Mouse (Mus musculus): Measurements from ENCODE around the gene Atg9b. TPM values are rescaled to one million over a fixed set of nuclear protein-coding genes. Genes with fewer than 3 reads are reported as not detected.

The Atg9b gene
- polyA plus RNA-seq, 1 experiment from 2014 or later, result 0.46 TPM

DNA sequence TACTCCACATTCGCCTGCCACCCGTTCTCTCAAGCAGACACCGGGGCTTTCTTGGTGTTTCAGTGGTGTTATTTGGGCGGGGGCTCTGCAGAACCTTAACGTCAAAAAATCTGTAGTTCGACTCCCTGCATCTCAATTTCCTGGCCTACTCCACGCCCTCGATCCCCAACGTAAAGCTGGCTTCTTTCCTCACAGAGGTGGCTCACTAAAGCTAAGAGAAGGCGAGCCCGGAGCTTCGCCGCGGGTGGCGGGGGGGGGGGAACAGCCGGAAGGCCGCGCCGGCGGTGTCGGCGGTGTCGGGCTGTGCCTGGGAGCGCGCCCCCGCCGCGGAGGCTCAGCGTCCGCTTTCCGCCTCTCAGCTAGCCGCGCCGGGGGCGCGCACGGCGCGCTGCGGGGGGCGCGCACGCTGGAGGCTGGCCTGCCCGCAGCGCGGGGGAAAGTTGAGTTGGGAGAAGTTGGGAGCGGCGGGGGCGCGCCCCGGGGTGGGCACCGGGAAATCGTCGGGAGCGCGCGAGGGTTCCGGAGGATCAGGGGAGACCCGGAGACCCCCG lies 33.0 kb upstream of the Atg9b start:
- no peaks in the 10 kb centered on the region for H3K9me3 ChIP-seq (ENCODE audit: control insufficient read depth, low read length)
- peak; percentile 57 for ATAC-seq (ENCODE audit: low read depth)
- H3K4me2 ChIP-seq (ENCODE audit: low read depth, low read length), result peak overlapping the region; percentile 84
- H3K27me3 ChIP-seq (ENCODE audit: control insufficient read depth, insufficient read depth, low read depth, low read length), result no peaks in the 10 kb centered on the region
- peak overlapping the region; percentile 59 for H3K4me3 ChIP-seq (ENCODE audit: low read length)
- peaks cover 8% of the 10 kb centered on the region for H3K36me3 ChIP-seq (ENCODE audit: control insufficient read depth, insufficient read depth, low read length)
- H3K9ac ChIP-seq (ENCODE audit: low read length), result peak overlapping the region; percentile 72
- H3K27ac ChIP-seq (ENCODE audit: low read length), result peak overlapping the region; percentile 98
- H3K4me1 ChIP-seq (replicated peaks; ENCODE audit: control insufficient read depth, insufficient read depth, low read length), result peaks cover 30% of the 10 kb centered on the region
- 1% methylated on average over 49 of the region's 60 CpGs for WGBS

DNA sequence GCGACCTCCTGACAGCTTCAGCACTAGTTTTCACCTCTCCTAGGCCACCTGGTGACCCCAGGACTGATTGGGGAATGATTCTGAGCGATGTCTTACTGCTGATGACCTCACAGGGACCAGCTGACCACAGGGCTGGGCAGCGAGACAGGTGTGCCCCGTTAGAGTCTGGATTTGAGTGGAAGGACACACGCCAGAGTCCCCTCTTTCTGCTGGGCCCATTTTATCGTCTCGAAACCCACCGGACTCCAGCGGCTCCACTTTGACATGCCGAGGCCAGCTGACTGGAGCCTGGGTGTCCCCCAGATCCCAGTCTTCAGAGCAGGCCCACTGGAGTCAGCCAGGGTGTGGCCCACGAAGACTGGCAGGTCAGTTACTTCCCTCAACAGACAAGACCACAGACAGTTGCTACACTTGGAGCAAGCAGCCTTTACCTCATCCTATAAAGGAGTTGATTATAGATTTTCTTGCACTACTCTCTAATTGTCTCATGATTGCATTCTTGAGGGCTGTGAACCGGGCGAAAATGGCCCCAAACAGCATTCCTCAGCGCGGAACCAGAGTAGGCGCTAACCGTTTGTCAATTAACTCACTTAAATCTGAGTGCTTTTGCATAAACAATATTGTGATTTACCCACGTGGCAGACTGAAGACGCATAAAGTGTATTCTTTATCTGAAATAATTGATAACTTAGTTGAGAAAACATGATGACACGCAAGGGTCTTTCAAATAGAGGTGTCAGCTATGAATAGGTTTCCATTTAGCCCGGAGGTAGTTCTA lies 32.2 kb upstream of the Atg9b start:
- no peak; the same call in 1 of the 2 replicates for ATAC-seq (ENCODE audit: low read depth)
- peaks cover 30% of the 10 kb centered on the region for H3K4me1 ChIP-seq (replicated peaks; ENCODE audit: control insufficient read depth, insufficient read depth, low read length)
- WGBS, result 8% methylated on average over 21 of the region's 21 CpGs
- peak overlapping the region; percentile 59 for H3K4me3 ChIP-seq (ENCODE audit: low read length)
- H3K27me3 ChIP-seq (ENCODE audit: control insufficient read depth, insufficient read depth, low read depth, low read length), result no peaks in the 10 kb centered on the region
- peak overlapping the region; percentile 98 for H3K27ac ChIP-seq (ENCODE audit: low read length)
- no peaks in the 10 kb centered on the region for H3K9me3 ChIP-seq (ENCODE audit: control insufficient read depth, low read length)
- peak overlapping the region; percentile 72 for H3K9ac ChIP-seq (ENCODE audit: low read length)
- H3K36me3 ChIP-seq (ENCODE audit: control insufficient read depth, insufficient read depth, low read length), result peaks cover 4% of the 10 kb centered on the region; the same call in 1 of the 2 replicates
- H3K4me2 ChIP-seq (ENCODE audit: low read depth, low read length), result peak overlapping the region; percentile 84

DNA sequence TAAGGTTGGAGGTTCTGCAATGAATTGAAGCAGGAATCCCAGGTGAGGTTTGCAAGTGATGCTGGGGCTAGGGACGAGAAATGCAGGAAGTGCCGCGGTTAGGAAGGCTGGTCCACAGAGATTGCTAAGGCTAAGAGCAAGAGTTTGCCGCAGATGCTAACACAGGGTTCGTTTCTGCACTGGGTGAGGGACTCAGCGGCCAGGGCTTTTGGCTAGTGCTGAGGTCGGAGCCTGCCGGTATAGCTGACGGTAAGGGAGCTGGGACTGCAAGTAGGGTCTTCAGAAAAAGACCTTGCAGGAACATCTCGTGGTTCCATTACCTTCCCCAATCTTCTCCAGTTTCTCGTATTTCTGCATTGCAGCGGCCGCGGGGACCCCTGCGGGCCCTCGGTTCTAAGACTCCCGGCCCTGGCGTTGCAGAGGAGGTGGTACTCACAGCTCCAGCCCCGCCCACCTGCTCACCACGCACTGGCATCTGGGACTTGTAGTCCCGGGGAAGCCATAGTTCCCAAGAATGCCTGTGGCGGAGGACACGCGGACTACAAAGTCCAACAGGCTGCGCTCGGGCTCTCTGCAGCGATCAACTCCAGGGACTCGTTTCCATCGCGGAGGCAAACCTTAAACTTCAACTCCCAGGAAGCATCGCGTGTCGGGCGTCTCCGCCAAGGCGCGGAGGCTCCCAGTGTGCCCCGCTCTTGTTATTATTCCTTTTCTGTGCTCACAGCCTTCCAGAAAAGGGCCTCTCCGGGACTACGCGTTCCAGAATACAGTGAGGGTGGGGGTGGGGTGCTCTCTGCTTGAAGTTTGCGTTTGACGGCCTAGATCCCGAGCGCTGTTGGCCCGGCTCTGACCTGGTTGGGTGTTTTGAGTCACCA lies 31.4 kb upstream of the Atg9b start, which contains the start of the genes Cdk5 and Slc4a2:
Gene Cdk5 (minus strand): TSS at position 402 of the 875 bp plus-strand sequence.
Gene Slc4a2 (plus strand): TSS at position 709 of the 875 bp plus-strand sequence.
- Histone ChIP-seq H3K4me1 (replicated peaks; ENCODE audit: control insufficient read depth, insufficient read depth, low read length) (peaks cover 26% of the 10 kb centered on the region), H3K9ac (ENCODE audit: low read length) (peak within 1 kb of the TSS; percentile 73), H3K4me2 (ENCODE audit: low read depth, low read length) (peak within 1 kb of the TSS; percentile 84), H3K27me3 (ENCODE audit: control insufficient read depth, insufficient read depth, low read depth, low read length) (no peaks in the 10 kb centered on the region), H3K36me3 (ENCODE audit: control insufficient read depth, insufficient read depth, low read length) (peaks cover 4% of the 10 kb centered on the region; the same call in 1 of the 2 replicates), H3K27ac (ENCODE audit: low read length) (peak within 1 kb of the TSS; percentile 98), H3K9me3 (ENCODE audit: control insufficient read depth, low read length) (no peaks in the 10 kb centered on the region), H3K4me3 (ENCODE audit: low read length) (peak within 1 kb of the TSS; percentile 59)
- peak; percentile 93 for ATAC-seq (ENCODE audit: low read depth)
- WGBS, result under 1% methylated on average over 46 of the region's 46 CpGs

DNA sequence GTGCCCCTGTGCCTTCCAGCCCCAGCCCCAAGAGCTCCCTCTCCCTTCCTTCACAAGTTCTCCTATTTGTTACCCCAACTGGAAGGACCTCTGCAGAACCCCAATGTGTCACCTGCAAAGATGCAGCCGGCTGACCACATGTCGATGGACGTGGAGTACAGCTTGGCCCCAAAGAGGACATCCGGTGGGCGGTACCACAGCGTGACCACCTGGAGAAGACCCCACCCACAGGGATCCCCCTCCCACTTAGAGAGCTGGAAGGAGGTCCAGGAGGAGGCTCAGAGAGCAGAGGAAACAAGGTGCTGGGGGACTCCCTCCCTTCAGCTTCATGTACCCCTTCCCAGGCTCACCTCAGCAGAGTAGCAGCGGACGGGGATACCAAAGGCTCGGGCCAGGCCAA lies 28.4 kb upstream of the Atg9b start:
- H3K4me3 ChIP-seq (ENCODE audit: low read length), result no peak overlapping the region
- no peaks in the 10 kb centered on the region for H3K9me3 ChIP-seq (ENCODE audit: control insufficient read depth, low read length)
- peaks cover 9% of the 10 kb centered on the region for H3K4me1 ChIP-seq (replicated peaks; ENCODE audit: control insufficient read depth, insufficient read depth, low read length)
- peaks cover 4% of the 10 kb centered on the region; the same call in 1 of the 2 replicates for H3K36me3 ChIP-seq (ENCODE audit: control insufficient read depth, insufficient read depth, low read length)
- no peak for ATAC-seq (ENCODE audit: low read depth)
- H3K27me3 ChIP-seq (ENCODE audit: control insufficient read depth, insufficient read depth, low read depth, low read length), result no peaks in the 10 kb centered on the region
- no peak overlapping the region for H3K27ac ChIP-seq (ENCODE audit: low read length)
- H3K4me2 ChIP-seq (ENCODE audit: low read depth, low read length), result no peak overlapping the region
- 85% methylated on average over 9 of the region's 9 CpGs for WGBS
- no peak overlapping the region for H3K9ac ChIP-seq (ENCODE audit: low read length)

DNA sequence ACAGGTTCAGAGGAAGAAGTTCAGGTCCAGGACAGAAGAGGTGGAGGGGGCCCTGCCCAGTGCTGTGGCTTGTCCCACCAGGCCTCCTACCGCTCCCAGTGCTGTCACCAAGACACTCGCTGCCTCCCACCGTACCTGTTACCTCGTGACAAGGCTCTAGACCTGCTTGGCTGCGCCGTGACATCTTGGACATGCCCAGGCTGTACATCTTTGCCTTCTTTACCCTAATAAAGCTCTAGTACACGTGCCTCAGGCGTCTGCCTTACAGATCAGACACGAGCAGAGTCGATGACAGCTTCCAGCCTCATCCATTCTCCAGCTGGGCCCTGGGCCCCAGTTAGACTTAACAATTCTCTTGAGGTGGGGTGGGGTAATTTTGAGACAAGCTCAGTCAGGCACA lies 25.6 kb upstream of the Atg9b start:
- 83% methylated on average over 10 of the region's 10 CpGs for WGBS
- Histone ChIP-seq H3K4me3 (ENCODE audit: low read length) (no peak overlapping the region), H3K27me3 (ENCODE audit: control insufficient read depth, insufficient read depth, low read depth, low read length) (no peaks in the 10 kb centered on the region), H3K9ac (ENCODE audit: low read length) (no peak overlapping the region), H3K27ac (ENCODE audit: low read length) (no peak overlapping the region), H3K4me2 (ENCODE audit: low read depth, low read length) (no peak overlapping the region), H3K36me3 (ENCODE audit: control insufficient read depth, insufficient read depth, low read length) (peaks cover 4% of the 10 kb centered on the region; the same call in 1 of the 2 replicates), H3K4me1 (replicated peaks; ENCODE audit: control insufficient read depth, insufficient read depth, low read length) (peaks cover 6% of the 10 kb centered on the region), H3K9me3 (ENCODE audit: control insufficient read depth, low read length) (no peaks in the 10 kb centered on the region)
- ATAC-seq (ENCODE audit: low read depth), result no peak

DNA sequence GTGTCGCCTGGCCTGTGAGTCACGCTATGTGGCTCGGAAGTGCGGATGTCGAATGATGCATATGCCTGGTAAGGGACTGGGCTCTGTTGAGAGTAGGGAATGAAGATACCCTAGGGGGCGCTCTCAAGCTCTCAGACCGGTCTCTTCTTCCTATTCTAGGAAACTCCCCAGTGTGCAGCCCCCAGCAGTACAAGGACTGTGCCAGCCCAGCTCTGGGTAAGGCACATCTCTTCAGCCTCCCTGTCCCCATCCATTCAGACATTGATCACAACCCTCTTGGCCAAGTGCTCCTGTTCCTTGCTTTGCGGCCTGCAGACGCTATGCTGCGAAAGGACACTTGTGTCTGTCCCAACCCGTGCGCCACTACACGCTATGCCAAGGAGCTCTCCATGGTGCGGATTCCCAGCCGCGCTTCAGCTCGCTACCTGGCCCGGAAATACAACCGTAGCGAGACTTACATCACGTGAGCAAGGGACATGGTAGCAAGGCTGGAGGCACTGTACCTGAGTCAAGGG lies 24.3 kb upstream of the Atg9b start:
- H3K4me3 ChIP-seq (ENCODE audit: low read length), result no peak overlapping the region
- no peak overlapping the region for H3K27ac ChIP-seq (ENCODE audit: low read length)
- no peaks in the 10 kb centered on the region for H3K27me3 ChIP-seq (ENCODE audit: control insufficient read depth, insufficient read depth, low read depth, low read length)
- H3K9me3 ChIP-seq (ENCODE audit: control insufficient read depth, low read length), result no peaks in the 10 kb centered on the region
- WGBS, result 3% methylated on average over 21 of the region's 21 CpGs
- peak; percentile 73 for ATAC-seq (ENCODE audit: low read depth)
- no peak overlapping the region for H3K9ac ChIP-seq (ENCODE audit: low read length)
- peaks cover 4% of the 10 kb centered on the region; the same call in 1 of the 2 replicates for H3K36me3 ChIP-seq (ENCODE audit: control insufficient read depth, insufficient read depth, low read length)
- 0 out of 2 replicates have a peak, but pooled peaks cover 4% of the 10 kb centered on the region for H3K4me1 ChIP-seq (replicated peaks; ENCODE audit: control insufficient read depth, insufficient read depth, low read length)
- H3K4me2 ChIP-seq (ENCODE audit: low read depth, low read length), result peak overlapping the region; percentile 31; the same call in 1 of the 2 replicates

DNA sequence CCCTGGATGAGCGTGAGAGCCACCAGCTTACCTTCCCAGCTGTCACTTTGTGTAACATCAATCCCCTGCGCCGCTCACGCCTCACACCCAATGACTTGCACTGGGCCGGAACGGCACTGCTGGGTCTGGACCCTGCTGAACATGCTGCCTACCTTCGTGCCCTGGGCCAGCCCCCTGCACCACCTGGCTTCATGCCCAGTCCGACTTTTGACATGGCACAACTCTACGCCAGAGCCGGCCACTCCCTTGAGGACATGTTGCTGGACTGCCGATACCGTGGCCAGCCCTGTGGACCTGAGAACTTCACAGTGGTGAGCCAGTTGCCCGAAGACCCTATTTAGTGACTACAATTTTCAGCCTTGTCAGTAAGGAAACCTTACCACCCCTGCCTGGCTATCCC lies 22.0 kb upstream of the Atg9b start:
- no peaks in the 10 kb centered on the region for H3K27me3 ChIP-seq (ENCODE audit: control insufficient read depth, insufficient read depth, low read depth, low read length)
- H3K4me1 ChIP-seq (replicated peaks; ENCODE audit: control insufficient read depth, insufficient read depth, low read length), result 0 out of 2 replicates have a peak, but pooled peaks cover 4% of the 10 kb centered on the region
- no peak overlapping the region for H3K4me2 ChIP-seq (ENCODE audit: low read depth, low read length)
- no peak overlapping the region for H3K4me3 ChIP-seq (ENCODE audit: low read length)
- no peak overlapping the region for H3K27ac ChIP-seq (ENCODE audit: low read length)
- H3K9ac ChIP-seq (ENCODE audit: low read length), result no peak overlapping the region
- no peak for ATAC-seq (ENCODE audit: low read depth)
- 72% methylated on average over 13 of the region's 13 CpGs for WGBS
- no peaks in the 10 kb centered on the region for H3K9me3 ChIP-seq (ENCODE audit: control insufficient read depth, low read length)
- H3K36me3 ChIP-seq (ENCODE audit: control insufficient read depth, insufficient read depth, low read length), result no peaks in the 10 kb centered on the region

DNA sequence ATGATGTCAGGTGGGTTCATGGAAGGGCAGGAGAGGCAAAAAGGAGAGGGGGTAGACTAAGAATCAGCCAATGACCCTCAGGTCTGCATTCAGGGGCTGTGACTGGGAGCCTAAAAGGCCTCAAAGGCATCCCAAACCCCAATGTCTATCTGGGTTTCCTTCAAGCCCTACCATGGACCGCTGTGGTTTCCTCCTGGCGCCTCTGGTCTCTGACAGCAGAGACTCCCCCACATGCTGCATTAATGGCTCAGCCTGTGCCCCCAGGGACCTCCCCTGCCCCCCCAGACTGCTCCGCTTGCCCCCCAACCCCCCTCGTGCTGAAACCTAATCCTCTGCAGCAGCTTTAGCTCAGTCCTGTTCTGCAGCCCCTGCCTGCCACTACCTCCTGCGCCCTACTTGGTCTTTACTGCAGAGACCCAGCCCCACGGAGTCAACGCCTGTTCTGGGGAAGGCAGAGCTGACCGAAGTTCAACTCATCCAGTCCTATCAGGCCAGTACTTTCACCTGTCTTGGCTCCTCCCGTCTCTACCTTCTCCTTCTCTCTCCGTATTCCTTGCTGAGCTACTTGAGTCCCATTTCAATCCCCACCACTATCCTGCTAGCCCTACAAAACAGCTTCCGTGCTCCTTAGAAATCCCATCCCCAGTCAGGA lies 21.2 kb upstream of the Atg9b start, which contains the start of gene Asic3:
Gene Asic3 (plus strand): TSS at position 351 of the 652 bp plus-strand sequence.
- Histone ChIP-seq H3K9me3 (ENCODE audit: control insufficient read depth, low read length) (no peaks in the 10 kb centered on the region), H3K4me1 (replicated peaks; ENCODE audit: control insufficient read depth, insufficient read depth, low read length) (0 out of 2 replicates have a peak, but pooled peaks cover 4% of the 10 kb centered on the region), H3K4me2 (ENCODE audit: low read depth, low read length) (no peak within 1 kb of the TSS), H3K9ac (ENCODE audit: low read length) (no peak within 1 kb of the TSS), H3K4me3 (ENCODE audit: low read length) (no peak within 1 kb of the TSS), H3K36me3 (ENCODE audit: control insufficient read depth, insufficient read depth, low read length) (no peaks in the 10 kb centered on the region), H3K27ac (ENCODE audit: low read length) (no peak within 1 kb of the TSS), H3K27me3 (ENCODE audit: control insufficient read depth, insufficient read depth, low read depth, low read length) (no peaks in the 10 kb centered on the region)
- 34% methylated on average over 11 of the region's 11 CpGs for WGBS
- no peak for ATAC-seq (ENCODE audit: low read depth)

Data from lung, embryonic 16.5 days (tissue).